Mouse (Mus musculus): ENCODE results near the gene Gm128.
"Not testable (repeated sequence)": the region's sequence is repeated elsewhere in the genome, so short reads cannot be mapped to it uniquely, and the experiment has no call there.

Gene Gm128

DNA sequence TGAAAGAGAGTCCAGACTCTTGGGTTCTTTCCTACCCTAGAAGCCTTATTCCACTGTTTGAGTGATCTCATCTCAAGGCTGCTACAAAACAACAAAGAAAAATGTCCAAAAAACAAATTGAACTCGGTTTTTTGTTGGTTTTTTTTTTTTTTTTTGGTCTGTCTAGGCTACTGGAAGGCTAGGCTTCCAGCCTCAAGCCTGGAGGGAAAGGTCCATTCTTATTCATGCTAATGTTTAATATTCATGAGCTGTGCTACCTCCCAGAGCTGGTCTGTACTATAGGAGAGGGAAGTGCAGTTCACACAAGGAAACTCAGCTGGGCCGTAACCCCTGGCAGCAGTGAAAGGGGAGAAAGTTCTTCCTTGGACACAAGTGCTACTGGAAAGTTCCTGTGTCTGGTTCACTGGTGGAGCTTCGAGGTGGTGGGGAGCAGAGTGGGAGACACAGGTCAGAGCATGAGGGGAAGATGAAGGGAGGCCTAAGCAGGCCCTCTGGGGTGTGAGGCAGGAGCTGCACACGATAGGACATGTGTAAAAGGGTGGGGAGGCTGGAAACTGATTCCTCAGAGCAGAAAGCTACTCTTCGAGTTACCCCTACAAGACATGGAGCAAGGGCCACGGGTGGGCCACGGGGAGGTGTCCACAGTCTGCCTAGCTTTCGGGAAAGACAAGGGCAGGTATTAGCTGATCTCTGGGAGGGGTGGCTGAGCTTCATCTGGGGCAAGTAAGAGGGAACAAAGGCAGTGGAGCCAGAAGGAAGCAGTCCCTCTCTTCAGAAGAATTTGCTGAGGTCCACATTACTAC is 10.7 kb downstream of the Gm128 start:
- DNase-seq (ENCODE audit: low spot score): peak; percentile 68

DNA sequence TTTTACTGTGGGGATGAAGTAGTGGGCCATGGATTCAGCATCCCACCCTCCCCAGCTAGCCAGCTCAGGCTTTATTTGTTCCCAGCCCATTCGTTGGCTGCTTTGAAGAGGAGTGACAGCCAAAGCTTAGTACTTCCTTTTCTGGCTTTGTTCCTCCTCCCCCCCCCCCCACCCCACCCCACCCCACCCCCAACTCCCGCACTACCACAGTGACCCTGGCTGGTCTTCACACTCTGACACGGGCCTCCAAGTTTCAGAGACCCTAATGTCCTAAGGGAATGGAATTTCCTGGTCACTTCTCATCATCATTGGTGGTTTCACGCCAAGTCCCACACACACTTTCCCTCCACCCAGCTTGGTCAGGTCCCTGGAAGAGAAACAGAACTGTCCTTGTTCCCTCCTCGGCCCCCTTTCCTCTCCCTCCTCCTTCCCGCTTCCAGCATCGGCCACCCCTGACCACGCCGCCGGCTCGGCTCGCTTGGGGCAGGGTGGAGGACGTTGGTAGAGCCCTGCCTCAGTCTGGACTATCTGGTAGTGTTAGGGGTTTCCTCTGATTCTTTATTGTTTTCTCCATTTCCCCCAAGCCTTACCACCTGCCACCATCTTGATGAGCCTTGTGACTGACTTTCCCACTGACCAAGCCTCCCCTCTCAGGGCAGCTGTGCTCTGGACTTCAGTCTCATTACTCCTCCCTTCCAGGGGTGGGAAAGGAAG is 11.5 kb downstream of the Gm128 start:
- DNase-seq (ENCODE audit: low spot score): peak; percentile 80

DNA sequence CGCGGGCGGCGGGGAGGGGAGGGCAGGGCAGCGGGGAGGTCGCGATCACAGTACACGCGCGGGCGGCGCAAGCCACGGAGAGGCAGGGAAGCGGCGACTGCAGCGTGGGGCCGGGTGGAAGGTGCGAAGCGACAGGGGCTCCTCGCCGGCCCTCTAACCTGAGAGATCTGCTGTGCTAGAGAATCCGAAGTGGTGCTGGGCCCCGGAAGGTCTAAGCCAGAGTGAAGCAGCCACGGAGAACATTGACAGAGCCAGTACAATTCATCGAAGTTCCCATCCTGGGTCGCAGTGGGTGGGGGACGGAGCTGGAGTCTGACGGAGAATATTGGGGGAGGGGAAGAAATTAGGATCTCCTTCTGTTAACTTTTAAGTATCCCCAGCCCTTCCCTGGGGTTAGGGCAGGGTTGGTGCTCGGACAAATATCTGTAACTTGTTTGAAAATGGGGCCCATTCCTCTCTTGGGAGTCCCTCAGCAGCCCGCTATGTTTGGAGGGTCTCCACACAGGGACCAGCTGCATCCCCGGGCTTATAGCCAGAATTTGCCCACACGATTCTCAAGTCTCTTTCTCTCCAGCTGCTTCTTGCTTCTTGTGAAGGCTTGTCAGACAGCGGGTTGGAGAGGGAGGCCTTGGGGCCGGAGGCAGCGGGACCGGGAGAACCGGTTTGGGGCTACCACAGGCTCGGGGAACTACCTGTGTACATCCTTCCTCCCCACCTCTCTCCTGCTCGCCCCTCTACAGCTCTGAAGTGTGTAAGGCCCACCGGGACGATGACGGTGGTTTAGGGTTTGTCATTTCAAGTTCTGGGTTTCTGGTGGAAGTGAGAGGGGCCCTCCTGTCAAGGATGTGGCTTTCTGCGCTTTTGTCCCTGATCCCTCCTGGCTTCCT is 12.3 kb downstream of the Gm128 start:
- DNase-seq (ENCODE audit: low spot score): peak; percentile 44

DNA sequence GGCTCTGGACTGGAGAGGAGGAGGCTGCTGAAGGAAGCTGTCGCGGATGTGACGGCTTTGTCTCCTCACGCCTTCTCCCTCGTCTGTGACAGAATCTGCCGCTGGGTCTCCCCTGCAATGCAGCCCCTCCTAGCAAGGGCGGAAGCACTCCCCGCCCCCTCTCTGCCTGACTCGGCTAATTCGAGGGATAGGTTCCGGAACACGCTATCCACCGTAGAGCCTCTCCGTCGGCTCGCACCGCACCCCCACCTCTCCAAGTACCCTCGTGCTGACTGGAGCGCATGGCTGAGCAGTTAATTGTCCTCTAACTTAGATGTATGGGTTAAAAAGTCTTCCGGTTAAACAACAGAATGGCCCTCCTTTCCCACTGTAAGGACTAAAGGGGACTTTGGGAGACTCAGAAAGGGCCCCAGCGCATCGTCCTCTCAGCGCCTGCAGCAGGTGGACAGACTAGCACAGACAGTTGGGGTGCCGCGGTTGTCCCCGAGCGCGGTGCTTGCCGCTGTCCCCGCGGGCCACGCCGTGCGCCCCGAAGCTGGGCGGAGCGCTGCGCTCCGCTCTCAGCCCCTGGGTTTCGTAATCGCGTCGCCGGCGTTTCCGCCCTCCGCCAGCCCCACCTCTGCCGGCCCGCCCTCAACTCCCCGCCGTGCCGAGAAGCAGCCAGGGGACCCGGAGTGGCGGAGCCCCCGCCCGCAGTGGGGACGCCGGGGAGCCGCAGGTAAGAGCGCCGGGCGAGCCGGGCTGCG is 13.1 kb downstream of the Gm128 start, which contains the start of gene Cdc42se1:
Gene Cdc42se1, plus strand, starts transcription at position 585 of the 746 bp plus-strand sequence.
- DNase-seq (ENCODE audit: low spot score): peak; percentile 77

DNA sequence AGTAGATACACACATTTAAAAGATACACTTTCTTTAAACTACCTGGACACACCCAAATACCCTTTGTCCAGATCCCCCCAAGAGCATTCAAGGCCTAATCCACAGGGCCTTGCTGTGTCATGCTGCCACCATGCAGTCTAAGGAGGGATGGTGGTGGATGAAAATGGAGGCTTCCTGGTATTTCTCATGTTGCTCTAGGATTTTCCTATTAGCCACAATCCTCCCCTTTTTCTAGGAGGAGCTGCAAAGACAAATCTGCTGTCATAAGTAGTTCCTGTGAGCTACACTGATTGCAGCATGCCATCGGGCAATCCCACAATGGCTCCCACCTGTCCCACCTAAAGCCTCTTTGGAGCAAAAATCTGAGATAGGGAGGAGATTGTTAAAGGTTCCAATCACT is 14.2 kb downstream of the Gm128 start:
- peak; percentile 27 for DNase-seq (ENCODE audit: low spot score)

DNA sequence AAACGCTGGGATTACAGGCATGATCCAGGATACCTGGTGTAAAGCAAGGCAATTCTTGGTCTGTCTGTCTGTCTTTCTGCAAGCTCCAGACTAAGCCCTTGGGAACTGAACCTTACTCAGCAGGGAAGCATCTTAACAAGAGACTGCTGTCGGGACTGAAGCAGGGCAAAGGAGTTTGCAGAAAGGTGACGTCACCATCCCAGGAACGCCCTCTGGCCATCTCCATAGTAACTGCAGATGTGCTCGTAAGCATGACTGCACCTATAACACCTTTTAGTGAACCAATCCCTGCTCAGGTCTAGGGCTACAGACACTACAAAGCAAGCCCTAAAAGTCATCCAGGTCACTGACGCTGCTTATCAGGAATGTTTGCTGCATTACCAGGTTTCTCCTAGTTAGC is 17.1 kb downstream of the Gm128 start:
- DNase-seq (ENCODE audit: low spot score): peak; percentile 47

DNA sequence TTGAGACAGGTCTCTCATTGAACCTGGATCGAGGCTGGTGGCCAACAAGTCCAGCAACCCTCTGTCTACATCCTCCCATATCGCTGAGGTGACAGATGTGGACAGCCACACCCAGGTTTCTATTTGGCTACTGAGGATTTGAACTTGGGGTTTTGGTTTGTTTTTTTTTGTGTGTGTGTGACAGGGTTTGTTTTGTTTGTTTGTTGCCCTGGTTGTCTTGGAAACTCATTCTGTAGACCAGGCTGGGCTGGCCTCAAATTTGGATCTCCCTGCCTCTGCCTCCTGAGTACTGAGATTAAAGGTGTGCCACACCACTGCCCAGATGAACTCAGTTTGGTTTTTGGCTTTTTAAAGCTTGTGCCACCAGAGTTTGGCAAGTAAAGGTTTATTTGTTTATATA is 18.4 kb downstream of the Gm128 start:
- no peak for DNase-seq (ENCODE audit: low spot score)

DNA sequence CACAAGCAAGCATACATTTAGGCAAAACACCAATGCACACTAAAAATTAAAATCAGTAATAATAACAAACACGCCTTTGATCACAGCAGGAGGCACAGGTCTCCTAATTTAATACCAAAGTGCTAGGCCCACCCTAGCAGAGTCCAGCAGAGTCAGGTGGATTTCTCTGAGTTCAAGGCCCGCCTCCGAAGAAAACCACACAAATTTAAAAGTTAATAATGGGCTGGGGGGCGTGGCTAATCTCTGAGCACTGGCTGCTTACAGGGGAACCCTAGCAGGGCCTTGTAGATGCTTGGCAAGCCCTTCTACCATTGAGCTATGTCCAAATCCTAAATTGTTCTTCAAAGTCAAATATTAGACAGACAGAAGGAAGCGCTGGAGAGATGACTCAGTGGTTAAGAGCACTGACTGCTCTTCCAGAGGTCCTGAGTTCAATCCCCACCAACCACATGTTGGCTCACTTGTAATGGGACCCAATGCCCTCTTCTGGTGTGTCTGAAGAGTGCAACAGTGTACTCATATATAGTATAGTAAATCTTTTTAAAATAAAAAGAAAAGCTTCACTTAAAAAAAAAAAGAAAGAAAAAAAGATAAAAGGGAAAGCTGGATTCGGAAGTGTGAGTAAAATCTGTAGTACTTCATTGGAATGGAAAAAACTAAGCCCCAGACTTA is 22.8 kb downstream of the Gm128 start:
- DNase-seq (ENCODE audit: low spot score): no peak

DNA sequence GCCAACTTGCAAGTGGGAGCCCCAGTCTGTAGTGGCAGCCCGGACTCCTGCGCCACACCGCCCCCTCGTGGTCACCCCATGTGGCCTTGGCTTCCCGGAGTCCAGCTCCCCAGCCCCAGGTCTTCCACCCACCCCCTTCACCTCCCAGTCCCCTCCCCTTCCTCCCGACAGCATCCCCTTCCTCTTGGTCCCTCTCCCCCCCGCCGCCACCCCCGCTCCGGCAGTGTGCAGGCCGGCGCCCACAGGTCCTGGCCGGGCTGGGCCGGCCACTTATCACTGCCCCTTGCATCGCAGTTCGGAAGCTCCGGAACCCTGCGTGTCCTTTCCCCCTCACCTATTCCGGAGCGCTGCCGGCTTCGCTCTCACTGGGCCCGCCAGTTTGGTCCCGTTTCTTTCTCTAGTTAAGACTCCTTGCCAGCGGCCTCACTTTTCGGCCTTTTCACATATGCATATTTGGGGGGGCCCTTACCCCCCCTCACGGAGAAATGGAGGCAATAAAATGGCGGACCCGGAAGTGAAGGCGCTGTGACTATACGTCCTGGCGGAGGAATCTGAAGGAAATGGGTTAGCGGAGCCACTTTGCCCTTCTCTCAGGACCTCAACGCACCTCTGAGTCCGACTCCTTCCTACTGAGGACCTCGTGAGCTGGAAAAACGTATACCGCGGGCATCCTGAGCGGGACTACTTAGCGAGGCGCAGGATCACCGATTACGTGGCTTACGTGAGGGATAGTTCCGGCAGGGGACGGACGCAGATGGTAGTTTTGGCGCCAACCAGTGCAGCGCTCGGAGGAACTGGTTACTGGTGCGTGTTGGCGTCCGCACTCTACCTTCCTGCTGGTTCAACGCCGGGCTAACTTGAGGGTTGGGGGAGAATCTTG is 23.9 kb downstream of the Gm128 start, which contains the start of gene Gabpb2:
Gene Gabpb2, minus strand, starts transcription at position 662 of the 880 bp plus-strand sequence.
- DNase-seq (ENCODE audit: low spot score): peak; percentile 94

DNA sequence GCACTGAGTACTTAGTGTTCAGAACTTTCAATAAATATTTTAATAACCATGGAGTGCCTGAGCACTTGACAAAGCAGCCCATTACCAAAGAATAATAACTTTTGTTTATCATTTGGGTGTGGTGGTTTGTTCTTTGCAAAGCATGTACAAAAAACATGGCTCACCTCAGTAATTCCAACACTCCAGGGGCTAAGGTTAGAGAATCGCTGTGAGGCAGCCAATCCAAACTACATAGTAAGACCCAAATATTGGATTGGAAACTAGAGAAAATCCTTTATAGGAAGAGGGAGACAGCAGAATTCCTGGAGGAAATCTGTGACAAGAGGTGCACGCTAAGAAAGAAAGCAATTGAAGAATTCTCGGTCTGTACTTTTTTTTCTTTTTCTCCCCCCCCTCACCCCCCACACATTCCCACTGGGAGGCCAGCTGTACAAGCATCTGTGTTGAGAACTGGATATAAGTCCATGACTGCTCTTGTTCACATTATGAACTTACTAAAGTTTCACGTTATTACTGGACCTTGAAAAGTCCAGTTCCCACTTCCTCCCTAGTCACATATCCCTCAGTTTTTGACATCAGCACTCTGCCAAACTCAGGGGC is 24.6 kb downstream of the Gm128 start:
- no peak for DNase-seq (ENCODE audit: low spot score)

DNA sequence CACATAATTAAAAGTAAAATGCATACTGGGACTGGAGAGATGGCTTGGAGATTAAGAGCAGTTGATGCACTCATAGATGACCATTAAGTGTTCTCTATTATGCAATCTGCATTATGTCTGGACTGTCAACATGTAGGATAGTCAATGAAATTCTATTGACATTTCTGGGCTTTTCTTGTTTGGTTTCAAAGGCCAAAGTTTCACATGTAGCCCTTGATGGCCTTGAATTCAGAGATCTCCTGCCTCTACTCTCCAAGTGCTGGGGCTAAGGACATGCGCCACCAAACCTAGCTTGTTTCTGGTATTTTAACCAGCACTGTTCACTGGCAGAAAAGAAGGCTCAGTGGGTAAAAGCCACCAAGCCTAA is 27.8 kb downstream of the Gm128 start:
- DNase-seq (ENCODE audit: low spot score): no peak

DNA sequence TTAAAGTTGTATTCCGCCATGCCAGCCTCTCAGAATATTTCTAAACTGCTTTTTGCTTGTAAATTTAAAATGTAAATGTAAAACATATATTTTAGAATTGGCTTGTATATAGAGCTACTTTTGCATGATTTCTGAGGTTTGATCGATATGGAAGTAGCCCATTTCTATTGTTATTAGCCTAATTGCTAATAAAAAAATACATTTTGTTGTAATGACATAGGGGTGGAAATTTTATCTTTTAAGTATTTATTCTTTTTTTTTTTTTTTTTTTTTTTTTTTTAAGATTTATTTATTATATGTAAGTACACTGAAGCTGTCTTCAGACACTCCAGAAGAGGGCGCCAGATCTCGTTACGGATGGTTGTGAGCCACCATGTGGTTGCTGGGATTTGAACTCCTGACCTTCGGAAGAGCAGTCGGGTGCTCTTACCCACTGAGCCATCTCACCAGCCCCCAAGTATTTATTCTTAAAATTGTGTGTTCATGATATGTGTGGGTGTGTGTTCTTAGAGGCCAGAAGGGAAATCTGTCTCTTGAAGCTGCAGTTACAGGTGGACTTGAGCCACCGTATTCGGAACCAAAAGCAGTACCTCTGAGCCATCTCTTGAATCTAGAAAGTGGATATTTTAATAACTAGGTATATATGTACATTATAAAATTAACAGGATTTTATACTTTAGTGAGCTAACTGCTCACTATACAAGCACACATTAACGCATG is 28.3 kb downstream of the Gm128 start:
- not testable (repeated sequence) for DNase-seq (ENCODE audit: low spot score)

DNA sequence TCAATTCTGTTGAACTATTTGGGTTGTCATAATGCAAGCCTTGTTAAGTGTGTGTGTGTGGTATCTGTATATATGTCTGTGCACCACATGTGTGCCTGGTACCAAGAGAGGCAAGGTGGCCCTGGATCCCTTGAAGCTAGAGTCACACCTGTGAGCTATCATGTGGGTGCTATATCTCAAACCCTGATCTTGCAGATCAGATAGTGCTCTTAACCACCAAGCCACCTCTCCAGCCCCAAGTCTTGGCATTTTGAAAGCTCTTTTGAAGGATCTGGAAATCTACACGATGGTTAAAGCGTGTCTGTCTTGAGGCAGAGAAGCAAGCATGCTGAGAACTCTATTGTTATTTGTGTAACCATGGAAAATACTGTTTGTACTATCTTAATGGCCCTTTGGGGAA is 30.8 kb downstream of the Gm128 start:
- DNase-seq (ENCODE audit: low spot score): no peak

DNA sequence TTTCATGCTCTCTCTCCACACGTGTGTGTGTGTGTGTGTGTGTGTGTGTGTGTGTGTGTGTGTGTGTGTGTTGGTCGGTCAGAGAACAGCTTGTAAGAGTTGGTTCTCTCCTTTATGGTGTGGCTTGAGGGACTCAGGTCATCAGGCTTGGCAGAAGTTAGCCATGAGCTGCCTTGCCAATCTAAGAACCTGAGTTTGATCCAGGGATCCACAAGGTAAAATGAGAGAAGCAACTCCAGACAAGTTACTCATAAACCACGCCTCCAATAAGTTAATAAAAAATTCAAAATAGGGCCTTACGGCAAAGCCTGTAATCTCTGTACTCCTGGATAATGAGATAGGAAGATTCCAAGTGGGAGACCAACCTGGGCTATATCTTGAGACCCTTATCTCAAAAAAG is 33.1 kb downstream of the Gm128 start:
- DNase-seq (ENCODE audit: low spot score): no peak

DNA sequence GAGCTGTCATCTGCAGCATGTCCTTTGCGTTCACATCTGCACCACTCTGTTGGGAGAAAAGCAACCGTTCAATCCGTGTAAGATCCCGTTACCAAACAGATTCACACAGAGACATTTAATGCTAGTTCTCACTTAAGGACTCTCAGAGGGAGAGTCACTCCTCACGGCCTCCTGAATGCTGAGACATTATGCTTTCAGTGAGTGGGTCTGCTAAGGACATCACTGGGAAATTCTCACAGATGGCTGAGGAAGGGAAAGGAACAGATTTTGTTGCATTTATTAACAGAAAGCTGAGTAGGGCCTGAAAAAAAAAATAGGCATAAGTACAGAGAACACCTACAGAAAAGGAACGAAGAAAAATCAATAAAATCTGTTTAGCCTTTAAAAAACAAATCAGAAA is 37.5 kb downstream of the Gm128 start:
- DNase-seq (ENCODE audit: low spot score): no peak

DNA sequence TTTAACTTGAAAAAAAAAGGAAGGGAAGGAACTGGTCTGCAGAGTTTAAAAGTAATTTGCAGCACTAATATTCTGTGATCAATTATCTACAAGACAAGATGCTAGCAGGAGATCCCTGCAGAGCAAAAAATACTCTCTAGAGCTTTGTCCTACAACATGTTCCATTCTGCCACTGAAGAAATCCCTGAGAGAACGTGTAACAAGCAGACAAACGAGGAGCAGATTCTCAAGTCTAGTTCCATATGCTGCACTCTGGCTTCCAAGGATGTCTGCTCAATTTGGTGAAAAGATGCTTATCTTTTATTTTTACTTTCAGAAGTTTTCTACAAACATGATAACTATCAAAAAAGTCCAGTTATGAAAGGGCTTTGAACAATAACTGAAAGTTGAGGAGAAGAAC is 40.8 kb downstream of the Gm128 start:
- DNase-seq (ENCODE audit: low spot score): no peak

DNA sequence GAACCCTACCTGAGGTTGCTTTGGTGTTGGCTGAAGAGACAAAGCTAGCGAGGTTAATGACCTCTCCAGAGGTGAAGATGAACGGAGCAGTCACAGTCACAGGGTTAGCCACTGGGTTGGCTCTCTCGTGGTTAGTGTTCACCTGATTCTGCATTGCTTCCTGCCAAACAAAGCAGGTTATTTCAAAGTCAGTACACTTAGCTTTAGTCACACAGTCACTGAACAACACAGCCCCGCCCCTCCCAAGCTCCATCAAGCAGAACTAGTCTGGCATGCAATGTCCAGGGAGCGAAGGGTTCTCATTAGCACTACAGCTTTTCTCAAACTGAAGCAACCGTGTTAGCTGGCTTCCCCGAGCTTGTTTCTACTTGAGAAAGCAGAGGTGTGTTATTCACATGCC is 41.3 kb downstream of the Gm128 start:
- no peak for DNase-seq (ENCODE audit: low spot score)

DNA sequence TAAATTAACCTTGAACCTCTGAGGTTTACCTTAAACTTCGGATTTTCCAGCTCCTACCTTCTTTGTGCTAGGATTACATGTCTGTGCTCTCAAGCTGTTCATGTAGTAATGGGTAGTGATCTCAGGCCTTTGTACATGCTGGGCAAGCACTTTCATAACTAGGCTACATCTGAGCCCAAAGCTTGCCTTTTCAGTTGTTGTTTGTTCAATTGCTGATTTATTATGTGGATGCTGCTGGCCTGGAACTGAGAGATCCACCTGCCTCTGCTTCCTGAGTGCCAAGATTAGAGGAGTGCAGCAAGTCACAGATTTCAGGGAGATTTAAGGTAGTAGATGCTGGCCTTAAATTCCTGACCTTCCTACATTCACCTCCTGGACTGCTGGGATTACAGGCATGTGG is 42.3 kb downstream of the Gm128 start:
- no peak for DNase-seq (ENCODE audit: low spot score)

DNA sequence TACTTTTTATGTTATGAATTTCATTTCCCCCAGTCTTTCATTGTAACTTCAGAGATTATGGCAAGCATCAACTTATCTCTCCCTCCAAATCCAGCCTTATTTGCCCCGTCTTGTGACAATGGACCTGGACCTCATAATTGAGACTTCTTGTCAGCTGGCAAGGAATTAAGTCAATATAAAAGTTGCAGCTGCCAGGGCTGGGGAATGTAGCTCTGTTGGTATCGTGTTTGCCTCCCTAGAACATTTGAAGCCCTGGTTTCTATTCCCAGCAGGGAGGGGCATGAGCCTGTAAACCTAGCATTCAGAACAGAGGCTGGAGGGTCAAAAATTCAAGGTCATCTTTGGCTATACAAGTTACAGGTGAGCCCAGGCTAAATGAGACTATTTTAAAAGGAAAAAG is 45.6 kb downstream of the Gm128 start:
- no peak for DNase-seq (ENCODE audit: low spot score)

Measured in adipocyte (in vitro differentiated cells).